Mouse (Mus musculus) forebrain, embryonic 16.5 days (tissue): ENCODE data around the gene F8. TPM values are rescaled to one million over a fixed set of nuclear protein-coding genes. Genes with fewer than 3 reads are reported as not detected.
"Not testable (repeated sequence)": the region's sequence is repeated elsewhere in the genome, so short reads cannot be mapped to it uniquely, and the experiment has no call there.

Source experiments
- ATAC-seq: fragments of 200-750 bp; cut with Nextera tagmentation; 2 replicates; pipeline ENCODE4 v1.8.0; 2017; ENCODE audit warnings: mild to moderate bottlenecking, moderate library complexity
- H3K27ac ChIP-seq: fragments of 300-500 bp; sonication (generic); 2 replicates; pipeline ENCODE4 v1.5.1; 2014; ENCODE audit warnings: low read length, control low read depth
- H3K27me3 ChIP-seq: fragments of 300-500 bp; sonication (generic); replicated peaks from 2 replicates; pipeline ENCODE4 v1.6.1; 2014; ENCODE audit warnings: low read length; ENCODE audit not compliant: control insufficient read depth, insufficient read depth
- H3K36me3 ChIP-seq: fragments of 300-500 bp; sonication (generic); 2 replicates; pipeline ENCODE4 v1.6.1; 2014; ENCODE audit not compliant: control insufficient read depth, insufficient read depth
- H3K4me1 ChIP-seq: fragments of 300-500 bp; sonication (generic); replicated peaks from 2 replicates; pipeline ENCODE4 v1.6.1; 2014; ENCODE audit warnings: low read length; ENCODE audit not compliant: control insufficient read depth, insufficient read depth
- H3K4me2 ChIP-seq: fragments of 300-500 bp; sonication (generic); 2 replicates; pipeline ENCODE4 v1.6.1; 2014; ENCODE audit warnings: mild to moderate bottlenecking, low read length, control low read depth
- H3K4me3 ChIP-seq: fragments of 300-500 bp; sonication (generic); replicated peaks from 2 replicates; pipeline ENCODE4 v1.5.1; 2014; ENCODE audit warnings: mild to moderate bottlenecking, low read length, control low read depth
- H3K9ac ChIP-seq: fragments of 300-500 bp; sonication (generic); replicated peaks from 2 replicates; pipeline ENCODE4 v1.6.1; 2014; ENCODE audit warnings: low read depth, low read length, control low read depth
- H3K9me3 ChIP-seq: fragments of 300-500 bp; sonication (generic); 2 replicates; pipeline ENCODE4 v1.6.1; 2016; ENCODE audit warnings: low read length; ENCODE audit not compliant: control insufficient read depth
- WGBS: fragments of 180-500 bp; shearing (Covaris S2); extraction: QIAGEN DNeasy Blood & Tissue Kit; methylation state at CpG from one replicate; pipeline ENCODE4 v1.1.7; 2014; 5-methylcytosine and 5-hydroxymethylcytosine counted together
- polyA plus RNA-seq: library from polyadenylated mRNA; unstranded; fragments of >200 nt; fragmentation: Nextera tagmentation; extraction: Ambion mirVana; gene quantifications from 2 replicates; pipeline ENCODE4 v1.2.1, GENCODE M21; 2015

Gene F8
- polyA plus RNA-seq, 1 experiment from 2014 or later, result 0.29 TPM

DNA sequence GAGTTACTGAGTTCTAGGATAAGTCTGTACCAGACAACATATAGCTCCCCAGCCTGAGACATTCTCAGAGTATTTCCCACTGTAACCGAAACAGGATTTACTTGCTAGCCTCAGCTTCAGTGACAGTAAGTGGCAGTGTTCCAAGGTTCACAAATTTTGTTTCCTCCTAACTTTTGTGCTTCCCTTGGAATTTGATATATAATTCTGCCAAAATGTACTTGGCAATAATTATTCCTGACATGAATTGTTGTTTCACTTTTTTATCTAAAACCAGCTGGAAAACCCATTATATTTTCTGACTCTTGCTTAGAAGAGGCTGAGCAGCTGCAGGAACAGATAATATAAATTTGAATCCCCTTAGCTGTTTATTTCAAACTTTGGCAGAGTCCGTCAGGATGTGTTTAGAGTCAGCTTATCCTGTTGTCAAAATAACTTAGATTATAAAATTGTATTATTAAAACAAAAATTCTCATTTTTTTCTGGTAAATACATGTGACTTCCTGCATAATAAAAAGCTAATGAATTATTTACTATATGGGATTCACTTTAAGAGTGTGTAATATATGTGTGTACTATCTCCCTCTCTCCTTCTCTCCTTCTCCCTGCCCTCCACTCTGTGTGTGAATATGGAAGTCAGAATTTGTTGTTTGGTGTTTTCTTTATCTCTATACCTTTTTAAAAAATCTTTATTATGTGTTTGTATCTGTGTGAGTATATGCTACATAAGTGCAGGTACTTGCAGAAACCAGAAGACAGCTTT, 9.6 kb downstream of the F8 start:
- ATAC-seq, result no peak
- Histone ChIP-seq H3K4me2 (no peak overlapping the region), H3K4me3 (no peak overlapping the region), H3K27ac (no peak overlapping the region), H3K4me1 (no peaks in the 10 kb centered on the region), H3K27me3 (no peaks in the 10 kb centered on the region), H3K9me3 (no peaks in the 10 kb centered on the region), H3K36me3 (no peaks in the 10 kb centered on the region), H3K9ac (no peak overlapping the region)
- WGBS, result 86% methylated on average over 2 of the region's 2 CpGs

DNA sequence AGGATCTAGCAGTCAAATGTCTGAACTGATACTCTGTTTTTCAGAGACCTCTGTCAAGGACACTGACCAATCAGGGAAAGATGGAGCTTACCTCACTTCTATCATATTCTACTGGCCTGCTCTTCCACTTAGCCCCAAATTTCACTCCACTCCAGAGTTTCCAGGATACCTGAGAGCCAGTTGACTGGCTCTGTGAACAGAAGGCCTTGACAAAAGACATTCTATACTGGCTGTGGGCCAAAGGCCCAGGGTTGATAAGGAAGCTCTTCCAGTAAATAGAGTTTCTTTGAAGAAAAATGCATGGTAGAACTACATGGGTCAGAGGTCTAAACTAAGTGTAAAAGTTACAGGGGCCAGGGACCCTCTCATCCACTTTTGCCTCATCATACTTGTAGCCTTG, 12.2 kb downstream of the F8 start:
- H3K9me3 ChIP-seq, result no peaks in the 10 kb centered on the region
- no peak overlapping the region for H3K4me3 ChIP-seq
- H3K9ac ChIP-seq, result no peak overlapping the region
- no peaks in the 10 kb centered on the region for H3K27me3 ChIP-seq
- no peaks in the 10 kb centered on the region for H3K36me3 ChIP-seq
- ATAC-seq, result no peak
- H3K4me1 ChIP-seq, result no peaks in the 10 kb centered on the region
- H3K4me2 ChIP-seq, result no peak overlapping the region
- no peak overlapping the region for H3K27ac ChIP-seq

DNA sequence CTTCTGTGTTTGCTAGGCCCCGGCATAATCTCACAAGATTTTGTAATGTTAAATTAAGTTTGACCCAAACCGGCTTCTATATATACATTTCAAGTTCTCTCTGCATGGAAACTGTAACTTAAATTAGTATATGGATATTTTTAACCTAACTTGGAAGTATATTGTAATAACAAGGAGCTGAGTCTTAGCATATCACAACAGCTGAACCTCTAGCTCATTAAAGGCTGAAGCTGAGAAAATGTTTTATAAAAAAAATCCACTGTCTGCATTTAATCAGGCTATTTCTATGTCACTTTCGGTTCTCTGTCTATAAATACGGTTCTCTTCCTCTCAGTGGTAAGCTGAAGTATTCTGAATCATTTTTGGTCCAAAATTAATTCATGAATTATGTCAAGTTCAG, 58.9 kb downstream of the F8 start:
- Histone ChIP-seq H3K9ac (no peak overlapping the region), H3K4me1 (no peaks in the 10 kb centered on the region), H3K4me3 (no peak overlapping the region), H3K27me3 (no peaks in the 10 kb centered on the region), H3K9me3 (no peaks in the 10 kb centered on the region), H3K27ac (no peak overlapping the region), H3K4me2 (no peak overlapping the region), H3K36me3 (no peaks in the 10 kb centered on the region)
- ATAC-seq, result no peak
- 93% methylated on average over 4 of the region's 4 CpGs for WGBS

DNA sequence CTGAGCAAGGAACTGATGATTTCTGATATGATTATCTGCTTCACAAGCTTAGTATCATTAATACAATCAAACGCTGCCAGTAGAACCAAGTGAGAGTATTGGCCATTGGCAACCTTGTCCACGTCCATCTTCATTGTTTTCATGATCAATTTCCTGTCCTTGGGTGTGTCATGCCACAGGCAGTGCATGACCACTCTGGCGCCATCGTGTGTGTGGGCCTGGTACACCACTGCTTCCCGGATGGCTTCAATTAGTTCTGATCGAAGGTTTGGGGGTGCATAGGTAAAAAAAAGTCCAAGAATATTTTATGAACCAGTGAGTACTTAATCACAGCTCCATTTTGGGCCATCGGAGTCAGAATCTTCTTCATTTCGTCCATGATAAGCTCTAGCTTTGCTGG, 110.7 kb downstream of the F8 start:
- no peak overlapping the region for H3K27ac ChIP-seq
- no peaks in the 10 kb centered on the region for H3K27me3 ChIP-seq
- H3K4me1 ChIP-seq, result no peaks in the 10 kb centered on the region
- no peak for ATAC-seq
- H3K4me3 ChIP-seq, result no peak overlapping the region
- H3K9ac ChIP-seq, result no peak overlapping the region
- no peaks in the 10 kb centered on the region for H3K9me3 ChIP-seq
- H3K4me2 ChIP-seq, result no peak overlapping the region
- WGBS, result 71% methylated on average over 8 of the region's 8 CpGs
- no peaks in the 10 kb centered on the region for H3K36me3 ChIP-seq

DNA sequence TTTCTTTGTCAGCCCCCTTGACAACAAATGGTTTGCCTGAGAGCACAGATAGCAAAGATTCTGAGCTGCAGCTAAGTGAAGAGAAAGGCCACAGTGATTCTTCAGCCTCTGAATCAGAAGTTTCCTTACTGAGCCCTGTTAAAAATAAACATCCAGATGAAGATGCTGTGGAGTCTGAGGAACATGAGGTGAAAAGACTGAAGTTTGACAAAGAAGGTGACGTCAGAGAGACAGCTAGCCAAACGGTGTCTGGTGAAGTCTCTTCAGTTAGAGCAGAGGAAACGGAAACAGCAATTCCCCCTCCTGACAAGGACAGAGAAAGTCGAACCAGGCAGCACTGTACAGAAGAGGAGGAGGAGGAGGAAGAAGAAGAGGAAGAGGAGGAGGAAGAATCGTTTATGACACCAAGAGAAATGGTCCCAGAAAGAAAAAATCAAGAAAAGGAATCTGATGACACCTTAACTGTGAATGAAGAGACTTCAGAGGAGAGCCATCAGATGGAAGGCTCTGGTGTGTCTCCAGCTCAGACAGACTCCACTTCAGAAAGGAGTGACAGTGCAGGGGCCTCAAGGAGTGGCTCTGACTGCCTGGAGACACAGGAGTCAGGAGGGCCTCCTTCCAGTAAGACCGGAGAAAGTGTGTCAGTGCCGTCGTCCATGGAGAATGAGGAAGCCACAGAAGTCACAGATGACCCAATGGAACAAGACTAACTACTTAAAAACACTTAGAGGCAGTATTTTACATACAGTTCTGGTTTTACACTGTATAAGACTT, 148.6 kb downstream of the F8 start:
- H3K36me3 ChIP-seq, result not testable (repeated sequence)
- 52% methylated on average over 8 of the region's 8 CpGs for WGBS

DNA sequence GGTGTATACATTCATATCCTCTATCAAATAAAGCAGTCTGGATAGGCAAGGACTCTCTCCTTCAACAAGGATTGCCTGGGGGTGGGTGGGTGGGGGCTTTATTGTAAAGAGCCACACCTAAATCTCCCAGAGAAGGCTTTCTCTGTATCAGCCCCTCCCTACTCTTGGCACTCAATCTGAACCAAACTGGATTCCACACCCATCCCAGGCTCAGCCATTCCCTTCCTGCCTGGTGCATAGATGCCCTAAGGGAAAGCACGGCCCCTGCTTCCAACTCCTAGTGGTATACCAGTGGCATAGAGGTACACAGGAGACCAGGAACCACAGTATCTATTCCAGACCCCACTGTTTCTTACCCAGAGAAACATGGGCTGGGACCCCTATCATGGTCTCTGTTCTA, 151.0 kb downstream of the F8 start:
- 100% methylated on average over 1 of the region's 1 CpGs for WGBS
- no peak overlapping the region for H3K9ac ChIP-seq
- no peak for ATAC-seq
- H3K4me2 ChIP-seq, result no peak overlapping the region
- no peaks in the 10 kb centered on the region for H3K9me3 ChIP-seq
- no peaks in the 10 kb centered on the region for H3K27me3 ChIP-seq
- H3K27ac ChIP-seq, result no peak overlapping the region
- no peaks in the 10 kb centered on the region for H3K36me3 ChIP-seq
- H3K4me1 ChIP-seq, result no peaks in the 10 kb centered on the region
- H3K4me3 ChIP-seq, result no peak overlapping the region

More for the DNA sequence above, 148.6 kb downstream of the F8 start:
- not testable (repeated sequence) for H3K9ac ChIP-seq, H3K27me3 ChIP-seq, H3K4me3 ChIP-seq, ATAC-seq, H3K4me1 ChIP-seq, H3K9me3 ChIP-seq, H3K4me2 ChIP-seq, H3K27ac ChIP-seq

DNA sequence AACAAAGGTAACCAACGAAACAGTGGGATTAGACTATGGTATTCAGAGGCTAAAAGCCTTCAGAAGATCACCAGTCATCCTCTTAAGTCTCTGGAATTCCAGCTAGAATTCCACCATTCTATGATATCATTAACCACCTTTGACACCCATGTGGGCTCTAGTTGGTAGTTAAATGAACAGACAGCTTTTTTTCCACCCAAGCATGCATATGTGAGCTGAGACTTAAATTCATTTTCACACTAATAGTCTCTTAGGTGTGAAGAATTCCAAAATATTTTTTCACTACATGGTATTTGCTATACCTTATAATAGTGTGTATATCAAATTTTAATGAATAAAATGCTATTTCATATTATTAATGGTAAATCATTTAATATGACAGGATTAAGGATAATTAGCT, 218.7 kb downstream of the F8 start, which contains the start of gene Smim9:
Gene Smim9, minus strand, starts transcription at position 101 of the 400 bp plus-strand sequence.
- Histone ChIP-seq H3K27ac (no peak within 1 kb of the TSS), H3K4me1 (no peaks in the 10 kb centered on the region), H3K4me3 (no peak within 1 kb of the TSS), H3K36me3 (no peaks in the 10 kb centered on the region), H3K27me3 (no peaks in the 10 kb centered on the region), H3K9ac (no peak within 1 kb of the TSS), H3K9me3 (no peaks in the 10 kb centered on the region), H3K4me2 (no peak within 1 kb of the TSS)
- no peak for ATAC-seq
- WGBS, result 52% methylated on average over 1 of the region's 1 CpGs

DNA sequence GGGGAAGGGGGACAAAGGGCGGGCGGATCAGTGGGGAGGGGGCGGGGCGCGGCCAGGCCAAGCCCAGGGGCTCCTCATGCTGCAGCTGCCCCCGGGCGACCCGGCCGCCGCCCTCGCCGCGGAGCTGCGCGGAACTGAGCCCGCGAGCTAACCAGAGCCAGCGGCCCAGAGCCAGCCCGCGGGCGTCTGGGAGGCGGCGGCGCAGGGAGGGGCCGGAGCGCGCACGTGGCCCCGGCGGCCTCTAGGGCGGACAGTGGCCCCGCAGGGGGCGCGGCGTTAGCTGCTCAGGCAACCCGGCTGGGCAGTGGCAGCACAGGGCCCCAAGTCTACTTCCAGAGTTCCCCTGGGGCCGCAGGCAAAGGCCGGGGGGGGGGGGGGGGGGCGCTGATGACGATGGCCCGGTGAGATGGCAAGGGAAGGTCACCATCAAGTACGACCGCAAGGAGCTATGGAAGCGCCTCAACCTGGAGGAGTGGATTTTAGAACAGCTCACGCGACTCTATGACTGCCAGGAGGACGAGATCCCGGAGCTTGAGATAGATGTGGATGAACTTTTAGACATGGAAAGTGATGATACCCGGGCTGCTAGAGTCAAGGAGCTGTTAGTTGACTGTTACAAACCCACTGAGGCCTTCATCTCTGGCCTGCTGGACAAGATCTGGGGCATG, 226.7 kb downstream of the F8 start:
- H3K9me3 ChIP-seq, result no peaks in the 10 kb centered on the region
- H3K36me3 ChIP-seq, result no peaks in the 10 kb centered on the region
- H3K4me3 ChIP-seq, result peak overlapping the region; percentile 45
- H3K9ac ChIP-seq, result peak overlapping the region; percentile 57
- no peaks in the 10 kb centered on the region for H3K4me1 ChIP-seq
- no peak overlapping the region for H3K27ac ChIP-seq
- WGBS, result 27% methylated on average over 23 of the region's 49 CpGs
- peak overlapping the region; percentile 61 for H3K4me2 ChIP-seq
- ATAC-seq, result peak; percentile 80
- H3K27me3 ChIP-seq, result no peaks in the 10 kb centered on the region

DNA sequence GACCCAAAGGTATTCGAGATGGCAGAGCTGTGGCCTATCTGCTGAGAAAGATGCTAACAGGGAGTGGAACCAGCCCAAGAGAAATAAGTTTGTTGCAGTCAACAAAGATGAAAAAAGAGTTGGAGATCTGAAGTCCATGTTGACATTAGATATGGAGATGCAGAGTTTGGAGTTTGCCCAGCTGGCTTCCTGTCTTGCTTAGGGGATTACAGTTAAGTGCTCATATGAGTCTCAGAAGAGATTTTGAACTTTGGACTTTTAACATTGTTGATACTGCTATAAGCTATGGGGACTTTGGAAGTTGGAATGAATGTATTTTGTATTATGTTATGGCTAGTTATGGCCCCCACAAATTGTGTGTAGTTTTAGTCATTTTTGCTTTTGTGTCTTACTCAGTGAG, 230.2 kb downstream of the F8 start:
- Histone ChIP-seq H3K9me3 (no peaks in the 10 kb centered on the region), H3K36me3 (no peaks in the 10 kb centered on the region), H3K4me3 (no peak overlapping the region), H3K9ac (no peak overlapping the region), H3K27ac (no peak overlapping the region), H3K4me2 (no peak overlapping the region), H3K27me3 (no peaks in the 10 kb centered on the region), H3K4me1 (no peaks in the 10 kb centered on the region)
- 52% methylated on average over 1 of the region's 1 CpGs for WGBS
- ATAC-seq, result no peak
